Mouse (Mus musculus) liver, embryonic 11.5 days (tissue): ENCODE data around the gene Olfr1423. TPM values are rescaled to one million over a fixed set of nuclear protein-coding genes. Genes with fewer than 3 reads are reported as not detected.
"Not testable (repeated sequence)": the region's sequence is repeated elsewhere in the genome, so short reads cannot be mapped to it uniquely, and the experiment has no call there.

Experiments used
- ATAC-seq: fragments of 200-750 bp; cut with Nextera tagmentation; replicated peaks from 2 replicates; pipeline ENCODE4 v1.8.0; 2017; ENCODE audit warnings: moderate number of reproducible peaks, mild to moderate bottlenecking, moderate TSS enrichment, moderate library complexity; ENCODE audit not compliant: low FRiP score
- DNase-seq: peaks from one replicate; pipeline ENCODE4 v3.0.0-alpha.2; 2017; ENCODE audit warnings: low spot score
- H3K27ac ChIP-seq: fragments of 300-500 bp; sonication (generic); 2 replicates; pipeline ENCODE4 v1.5.1; 2014; ENCODE audit warnings: mild to moderate bottlenecking, low read depth, low read length, control low read depth
- H3K27me3 ChIP-seq: fragments of 300-500 bp; sonication (generic); replicated peaks from 2 replicates; pipeline ENCODE4 v1.6.1; 2014; ENCODE audit warnings: low read length, mixed read lengths; ENCODE audit not compliant: control insufficient read depth, insufficient read depth
- H3K36me3 ChIP-seq: fragments of 300-500 bp; sonication (generic); 2 replicates; pipeline ENCODE4 v1.6.1; 2014; ENCODE audit warnings: mild to moderate bottlenecking, low read length, moderate library complexity, mixed read lengths; ENCODE audit not compliant: control insufficient read depth, insufficient read depth
- H3K4me1 ChIP-seq: fragments of 300-500 bp; sonication (generic); replicated peaks from 2 replicates; pipeline ENCODE4 v1.6.1; 2014; ENCODE audit warnings: low read length, mixed read lengths; ENCODE audit not compliant: control insufficient read depth, insufficient read depth
- H3K4me2 ChIP-seq: fragments of 300-500 bp; sonication (generic); 2 replicates; pipeline ENCODE4 v1.6.1; 2014; ENCODE audit warnings: mild to moderate bottlenecking, control low read depth, moderate library complexity
- H3K4me3 ChIP-seq: fragments of 300-500 bp; sonication (generic); 2 replicates; pipeline ENCODE4 v1.5.1; 2014; ENCODE audit warnings: low read depth, low read length, control low read depth
- H3K9ac ChIP-seq: fragments of 300-500 bp; sonication (generic); 2 replicates; pipeline ENCODE4 v1.6.1; 2014; ENCODE audit warnings: low read depth, low read length, control low read depth
- H3K9me3 ChIP-seq: fragments of 300-500 bp; sonication (generic); 2 replicates; pipeline ENCODE4 v1.6.1; 2016; ENCODE audit warnings: low read length, inconsistent platforms, mixed read lengths; ENCODE audit not compliant: control insufficient read depth
- WGBS: fragments of 180-500 bp; shearing (Covaris S2); extraction: QIAGEN DNeasy Blood & Tissue Kit; methylation state at CpG from one replicate; pipeline ENCODE4 v1.1.7; 2014; 5-methylcytosine and 5-hydroxymethylcytosine counted together
- polyA plus RNA-seq: library from polyadenylated mRNA; unstranded; fragments of >200 nt; fragmentation: Nextera tagmentation; extraction: Ambion mirVana; gene quantifications from 2 replicates; pipeline ENCODE4 v1.2.1, GENCODE M21; 2014

Olfr1423 gene
- 0.03 and 0.06 TPM in 2 replicates for polyA plus RNA-seq

GRCm38 (mm10) chr19:12041217-12041616 lies at the start of gene Olfr1423:
TSS of gene Olfr1423 (minus strand) at chr19:12041317.
- Histone ChIP-seq H3K27ac (no peak within 1 kb of the TSS), H3K4me1 (no peaks in the 10 kb centered on the region), H3K36me3 (no peaks in the 10 kb centered on the region), H3K9me3 (no peaks in the 10 kb centered on the region), H3K27me3 (no peaks in the 10 kb centered on the region), H3K4me3 (no peak within 1 kb of the TSS), H3K9ac (no peak within 1 kb of the TSS), H3K4me2 (no peak within 1 kb of the TSS)
- DNase-seq (no peak), ATAC-seq (no peak)
- WGBS = 63% methylated on average over 2 of the region's 2 CpGs

DNA sequence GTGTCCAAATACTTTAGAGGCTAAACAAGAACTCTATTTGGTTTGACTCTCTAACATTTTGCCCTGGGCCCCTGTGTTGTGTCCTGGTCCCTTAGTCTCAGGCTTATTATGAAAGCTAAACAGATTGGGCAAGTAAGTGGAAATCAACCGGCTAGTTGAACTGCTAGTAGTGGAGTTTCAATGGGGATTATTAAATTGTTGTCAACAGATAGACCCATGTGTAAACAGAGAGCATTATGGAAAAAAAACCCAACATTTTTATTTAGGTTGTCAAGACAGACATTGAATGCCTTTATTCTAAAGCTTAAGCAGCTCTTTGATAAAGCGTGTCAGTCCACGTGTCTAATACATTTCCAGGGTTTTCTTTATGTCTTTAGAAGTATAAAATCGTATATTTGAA lies 36.5 kb upstream of the Olfr1423 start, which contains the start of gene Olfr1425:
Olfr1425 (minus strand) TSS at position 101 of the 400 bp plus-strand sequence.
- not testable (repeated sequence) for ATAC-seq

GRCm38 (mm10) chr19:12069546-12069945 lies 28.4 kb upstream of the Olfr1423 start:
- H3K4me2 ChIP-seq, H3K4me1 ChIP-seq, DNase-seq, H3K4me3 ChIP-seq, H3K27ac ChIP-seq, ATAC-seq, H3K36me3 ChIP-seq, H3K9me3 ChIP-seq, H3K27me3 ChIP-seq, H3K9ac ChIP-seq: not testable (repeated sequence)
- 68% methylated on average over 1 of the region's 1 CpGs for WGBS

More for the DNA sequence above, 36.5 kb upstream of the Olfr1423 start, which contains the start of gene Olfr1425:
- H3K4me2 ChIP-seq, H3K4me1 ChIP-seq, H3K9ac ChIP-seq, DNase-seq, H3K4me3 ChIP-seq, H3K36me3 ChIP-seq, H3K27ac ChIP-seq, H3K27me3 ChIP-seq, H3K9me3 ChIP-seq: not testable (repeated sequence)
- 83% methylated on average over 4 of the region's 4 CpGs for WGBS

- not testable (repeated sequence) for H3K27ac ChIP-seq, H3K9me3 ChIP-seq, H3K36me3 ChIP-seq, H3K27me3 ChIP-seq, DNase-seq, ATAC-seq, H3K4me3 ChIP-seq, H3K4me1 ChIP-seq, H3K4me2 ChIP-seq, H3K9ac ChIP-seq
- 73% methylated on average over 1 of the region's 1 CpGs for WGBS
Observed at GRCm38 (mm10) chr19:12067806-12068205, 26.7 kb upstream of the Olfr1423 start.

GRCm38 (mm10) chr19:12062582-12062981 lies 21.5 kb upstream of the Olfr1423 start, which contains the start of gene Olfr1424:
TSS of gene Olfr1424 (minus strand) at chr19:12062682.
- H3K27ac ChIP-seq, H3K9ac ChIP-seq, ATAC-seq, DNase-seq, H3K4me3 ChIP-seq, H3K4me2 ChIP-seq, H3K4me1 ChIP-seq, H3K27me3 ChIP-seq, H3K9me3 ChIP-seq, H3K36me3 ChIP-seq: not testable (repeated sequence)
- 90% methylated on average over 1 of the region's 1 CpGs for WGBS

- WGBS = 82% methylated on average over 5 of the region's 5 CpGs
- H3K27ac ChIP-seq = no peak overlapping the region
- H3K9ac ChIP-seq = no peak overlapping the region
- H3K27me3 ChIP-seq = no peaks in the 10 kb centered on the region
- no peaks in the 10 kb centered on the region for H3K36me3 ChIP-seq
- DNase-seq (no peak), ATAC-seq (no peak)
- H3K4me2 ChIP-seq = no peak overlapping the region
- H3K9me3 ChIP-seq = no peaks in the 10 kb centered on the region
- no peak overlapping the region for H3K4me3 ChIP-seq
- no peaks in the 10 kb centered on the region for H3K4me1 ChIP-seq
Observed at GRCm38 (mm10) chr19:12043163-12043562, 2.0 kb upstream of the Olfr1423 start.

DNA sequence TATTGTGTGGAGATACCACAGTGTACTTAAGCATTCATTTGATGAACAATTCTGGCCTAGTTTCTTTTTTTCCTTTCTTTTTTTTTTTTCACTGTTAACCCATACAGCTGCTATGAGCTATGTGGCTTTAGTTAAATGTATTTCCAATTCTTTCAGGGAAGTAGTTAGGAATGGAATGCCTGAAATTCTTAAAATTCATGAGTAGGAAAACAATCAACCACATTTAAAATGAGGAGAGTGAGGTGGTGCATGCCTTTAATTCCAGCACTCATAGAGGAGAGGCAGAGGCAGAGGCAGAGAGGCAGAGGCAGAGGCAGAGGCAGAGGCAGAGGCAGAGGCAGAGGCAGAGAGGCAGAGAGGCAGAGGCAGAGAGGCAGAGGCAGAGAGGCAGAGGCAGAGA lies 3.4 kb downstream of the Olfr1423 start:
- Histone ChIP-seq H3K4me3 (no peak overlapping the region), H3K4me1 (no peaks in the 10 kb centered on the region), H3K27me3 (no peaks in the 10 kb centered on the region), H3K27ac (no peak overlapping the region), H3K4me2 (no peak overlapping the region), H3K36me3 (no peaks in the 10 kb centered on the region), H3K9ac (no peak overlapping the region), H3K9me3 (no peaks in the 10 kb centered on the region)
- no peak for ATAC-seq
- no peak for DNase-seq

DNA sequence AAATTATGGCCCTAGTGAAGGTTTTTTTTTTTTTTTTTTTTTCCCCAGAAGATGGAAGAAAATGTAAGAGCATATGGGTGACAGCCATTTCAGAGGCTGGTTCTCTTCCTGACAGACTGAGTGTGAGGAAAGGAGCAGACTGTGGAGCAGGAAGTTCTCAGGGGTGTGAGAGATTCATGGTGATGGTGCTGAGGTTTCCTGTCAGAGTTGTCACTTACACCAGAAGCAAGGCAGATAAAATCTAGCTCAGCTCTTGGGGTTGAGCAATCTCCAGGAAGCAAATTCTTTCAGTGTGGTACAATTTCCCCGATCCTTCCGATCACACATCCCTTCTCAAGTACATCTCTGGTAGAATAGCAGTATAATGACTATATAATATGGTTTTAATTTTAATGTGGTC lies 14.5 kb downstream of the Olfr1423 start:
- Histone ChIP-seq H3K9ac (no peak overlapping the region), H3K4me1 (no peaks in the 10 kb centered on the region), H3K4me2 (no peak overlapping the region), H3K27ac (no peak overlapping the region), H3K27me3 (no peaks in the 10 kb centered on the region), H3K4me3 (no peak overlapping the region), H3K36me3 (no peaks in the 10 kb centered on the region), H3K9me3 (no peaks in the 10 kb centered on the region)
- ATAC-seq (no peak), DNase-seq (no peak)
- 35% methylated on average over 2 of the region's 2 CpGs for WGBS

DNA sequence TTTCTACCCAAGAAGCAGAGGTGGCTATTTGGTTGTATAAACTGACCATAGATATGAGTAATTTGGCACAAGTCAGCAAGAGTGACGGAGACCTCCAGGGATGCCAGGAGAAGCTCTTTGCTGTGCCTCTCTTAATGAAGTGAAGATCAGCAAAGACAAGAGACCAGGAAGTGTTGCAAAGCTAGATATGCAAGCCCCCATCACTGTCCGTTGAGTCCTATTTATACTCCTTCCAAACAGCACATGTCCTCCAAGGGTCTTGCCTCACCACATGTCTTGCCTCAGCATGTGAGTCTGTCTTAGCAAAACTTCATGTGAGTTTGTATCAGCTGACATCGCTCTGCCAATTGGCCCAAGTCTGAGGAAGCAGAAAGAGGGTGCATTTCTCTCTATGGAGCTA lies 15.8 kb downstream of the Olfr1423 start:
- ATAC-seq (no peak; the same call in 1 of the 2 replicates), DNase-seq (no peak)
- Histone ChIP-seq H3K27ac (no peak overlapping the region), H3K27me3 (no peaks in the 10 kb centered on the region), H3K9me3 (no peaks in the 10 kb centered on the region), H3K4me1 (no peaks in the 10 kb centered on the region), H3K4me3 (no peak overlapping the region), H3K4me2 (no peak overlapping the region), H3K36me3 (no peaks in the 10 kb centered on the region), H3K9ac (no peak overlapping the region)
- WGBS = 48% methylated on average over 3 of the region's 3 CpGs
